Mouse (Mus musculus) liver, postnatal 0 days (tissue): ENCODE measurements at regions not wholly inside any gene's neighbourhood (a gene's known extent, or its start where the extent isn't known, plus 50 kb on each side); places are given as distances from the start of the nearest gene placed in this dataset.
A peak's percentile ranks its signal among the peaks of the same experiment; 100 is the strongest.

Source experiments
- ATAC-seq: fragments of 200-750 bp; cut with Nextera tagmentation; 2 replicates; pipeline ENCODE4 v1.8.0; 2017; ENCODE audit warnings: mild to moderate bottlenecking, moderate library complexity
- DNase-seq: peaks from one replicate; pipeline ENCODE4 v3.0.0-alpha.2; 2016
- H3K27ac ChIP-seq: fragments of 300-500 bp; sonication (generic); 2 replicates; pipeline ENCODE4 v1.5.1; 2014; ENCODE audit warnings: antibody characterized with exemption, moderate library complexity, mild to moderate bottlenecking, low read depth
- H3K27me3 ChIP-seq: fragments of 300-500 bp; sonication (generic); 2 replicates; pipeline ENCODE4 v1.6.1; 2014; ENCODE audit warnings: low read length, control low read depth, mixed read lengths; ENCODE audit not compliant: insufficient read depth
- H3K36me3 ChIP-seq: fragments of 300-500 bp; sonication (generic); replicated peaks from 2 replicates; pipeline ENCODE4 v1.6.1; 2014; ENCODE audit warnings: mild to moderate bottlenecking, control low read depth, low read length, moderate library complexity, mixed read lengths; ENCODE audit not compliant: insufficient read depth
- H3K4me1 ChIP-seq: fragments of 300-500 bp; sonication (generic); 2 replicates; pipeline ENCODE4 v1.6.1; 2014; ENCODE audit warnings: antibody characterized with exemption, mild to moderate bottlenecking, control low read depth; ENCODE audit not compliant: insufficient read depth
- H3K4me2 ChIP-seq: fragments of 300-500 bp; sonication (generic); 2 replicates; pipeline ENCODE4 v1.6.1; 2014; ENCODE audit warnings: low read depth, mild to moderate bottlenecking, low read length, moderate library complexity, mixed read lengths
- H3K4me3 ChIP-seq: fragments of 300-500 bp; sonication (generic); 2 replicates; pipeline ENCODE4 v1.5.1; 2014; ENCODE audit warnings: low read depth, low read length
- H3K9ac ChIP-seq: fragments of 300-500 bp; sonication (generic); replicated peaks from 2 replicates; pipeline ENCODE4 v1.6.1; 2014; ENCODE audit warnings: mild to moderate bottlenecking, moderate library complexity
- H3K9me3 ChIP-seq: fragments of 300-500 bp; sonication (generic); 2 replicates; pipeline ENCODE4 v1.6.1; 2016; ENCODE audit warnings: mild to moderate bottlenecking, control low read depth, low read length, mixed read lengths
- CTCF ChIP-seq: sonication (generic); IDR thresholded peaks from 2 replicates; pipeline ENCODE4 v1.5.1; 2016; ENCODE audit warnings: antibody characterized with exemption, low read depth
- EP300 ChIP-seq: IDR thresholded peaks from 2 replicates; pipeline ENCODE4 v1.6.1; 2016; ENCODE audit warnings: antibody characterized with exemption, low read depth, mild to moderate bottlenecking
- WGBS: fragments of 180-500 bp; shearing (Covaris S2); extraction: QIAGEN DNeasy Blood & Tissue Kit; methylation state at CpG from one replicate; pipeline ENCODE4 v1.1.7; 2014; ENCODE audit not compliant: insufficient replicate concordance; 5-methylcytosine and 5-hydroxymethylcytosine counted together

- Histone ChIP-seq H3K4me3 (no peak overlapping the region), H3K4me1 (no peaks in the 10 kb centered on the region), H3K27ac (no peak overlapping the region), H3K27me3 (no peaks in the 10 kb centered on the region), H3K9me3 (no peaks in the 10 kb centered on the region), H3K4me2 (no peak overlapping the region), H3K9ac (no peak overlapping the region), H3K36me3 (no peaks in the 10 kb centered on the region)
- no peak for ATAC-seq
- TF ChIP-seq EP300 (no peak), CTCF (no peak)
- DNase-seq: no peak
- 55% methylated on average over 4 of the region's 4 CpGs for WGBS
Observed at GRCm38 (mm10) chr6:99811842-99812241, 85.7 kb upstream of the Prok2 start.

- H3K4me2 ChIP-seq: no peak overlapping the region
- 65% methylated on average over 9 of the region's 9 CpGs for WGBS
- H3K27ac ChIP-seq: no peak overlapping the region
- ATAC-seq (no peak), DNase-seq (no peak)
- H3K9ac ChIP-seq: no peak overlapping the region
- H3K4me1 ChIP-seq: no peaks in the 10 kb centered on the region
- no peaks in the 10 kb centered on the region for H3K27me3 ChIP-seq
- TF ChIP-seq EP300 (no peak), CTCF (no peak)
- no peaks in the 10 kb centered on the region for H3K9me3 ChIP-seq
- H3K36me3 ChIP-seq: no peaks in the 10 kb centered on the region
- no peak overlapping the region for H3K4me3 ChIP-seq
Observed at GRCm38 (mm10) chr6:99810974-99811798, 85.0 kb upstream of the Prok2 start.

DNA sequence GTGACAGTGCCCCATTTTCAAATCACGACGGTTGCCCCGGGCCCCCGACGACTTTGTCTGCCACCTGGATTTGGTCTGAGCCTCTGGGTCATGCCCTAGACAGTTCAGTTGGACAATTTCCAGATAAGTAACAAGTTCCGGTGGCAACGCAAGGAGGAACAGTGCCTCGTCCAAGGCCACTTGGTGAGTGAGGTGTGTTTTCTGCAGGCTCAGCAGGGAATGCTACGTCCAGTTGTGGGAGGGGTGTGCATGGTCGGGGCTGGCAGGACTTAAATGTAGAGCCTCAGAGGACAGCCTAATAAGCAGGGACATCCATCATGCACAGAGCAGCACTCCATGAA is 78.7 kb upstream of the Prok2 start:
- WGBS: 39% methylated on average over 10 of the region's 10 CpGs
- no peaks in the 10 kb centered on the region for H3K4me1 ChIP-seq
- H3K9me3 ChIP-seq: no peaks in the 10 kb centered on the region
- H3K9ac ChIP-seq: no peak overlapping the region
- H3K27ac ChIP-seq: no peak overlapping the region
- TF ChIP-seq EP300 (no peak), CTCF (no peak)
- H3K4me3 ChIP-seq: no peak overlapping the region
- H3K36me3 ChIP-seq: no peaks in the 10 kb centered on the region
- H3K4me2 ChIP-seq: no peak overlapping the region
- DNase-seq (no peak), ATAC-seq (no peak)
- H3K27me3 ChIP-seq: no peaks in the 10 kb centered on the region

DNA sequence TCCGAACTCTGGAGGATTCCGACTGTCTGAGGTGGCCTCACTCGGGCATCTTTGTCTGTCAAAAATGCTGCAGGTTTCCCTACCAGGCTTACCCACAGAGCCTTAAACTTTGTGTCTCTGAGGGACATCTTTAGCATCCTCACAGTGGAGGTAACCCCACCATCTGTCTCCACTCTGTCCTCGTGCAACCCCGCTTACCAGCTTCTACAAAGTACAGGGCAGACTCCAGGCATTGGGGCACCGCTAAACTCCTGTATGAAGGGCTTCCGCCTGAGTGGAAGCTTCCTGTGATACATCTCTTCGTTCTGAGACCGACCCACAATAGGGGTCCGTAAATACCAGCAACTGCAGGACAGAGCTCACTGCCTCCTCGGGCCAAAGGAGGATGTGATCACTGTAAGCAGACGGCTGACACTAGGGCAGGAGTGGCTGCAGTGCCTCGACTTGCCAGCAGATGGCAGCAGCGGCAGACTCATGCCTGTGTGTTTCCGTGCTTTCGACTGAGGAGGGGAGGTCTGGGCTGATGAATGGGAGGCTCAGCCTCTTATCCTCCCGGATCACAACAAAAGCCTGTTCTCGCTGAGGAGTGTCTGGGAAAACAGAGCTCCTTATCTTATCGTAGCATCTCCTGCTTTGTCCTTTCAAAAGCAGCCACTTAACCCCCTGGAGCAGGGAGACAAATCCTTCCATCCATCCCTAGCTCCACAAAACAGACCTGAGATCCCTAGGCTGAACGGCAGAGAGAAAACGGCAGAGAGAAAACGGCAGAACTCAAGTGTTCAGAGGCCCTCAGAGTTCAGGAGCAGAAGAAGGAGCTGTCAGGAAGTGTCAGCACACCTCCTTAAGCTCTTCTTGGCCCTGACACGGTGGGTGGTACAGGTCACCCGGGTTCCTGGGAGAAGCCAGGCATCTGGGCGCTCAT is 78.1 kb upstream of the Prok2 start:
- Histone ChIP-seq H3K9me3 (no peaks in the 10 kb centered on the region), H3K36me3 (no peaks in the 10 kb centered on the region), H3K27me3 (no peaks in the 10 kb centered on the region), H3K4me1 (no peaks in the 10 kb centered on the region), H3K9ac (no peak overlapping the region), H3K4me3 (no peak overlapping the region), H3K27ac (no peak overlapping the region), H3K4me2 (no peak overlapping the region)
- ATAC-seq (peak; percentile 48), DNase-seq (peak; percentile 89)
- 23% methylated on average over 25 of the region's 25 CpGs for WGBS
- TF ChIP-seq CTCF: peak; percentile 99
- TF ChIP-seq EP300: no peak

GRCm38 (mm10) chr6:99800919-99801318 is 74.7 kb upstream of the Prok2 start:
- Histone ChIP-seq H3K4me1 (no peaks in the 10 kb centered on the region), H3K4me2 (no peak overlapping the region), H3K27ac (no peak overlapping the region), H3K36me3 (no peaks in the 10 kb centered on the region), H3K9ac (no peak overlapping the region), H3K27me3 (no peaks in the 10 kb centered on the region), H3K4me3 (no peak overlapping the region), H3K9me3 (no peaks in the 10 kb centered on the region)
- WGBS: 52% methylated on average over 6 of the region's 6 CpGs
- DNase-seq (no peak), ATAC-seq (no peak)
- TF ChIP-seq CTCF (no peak), EP300 (no peak)

GRCm38 (mm10) chr6:99800324-99800723 is 74.1 kb upstream of the Prok2 start:
- no peak for DNase-seq

More at GRCm38 (mm10) chr6:99800324-99800723, 74.1 kb upstream of the Prok2 start:
- Histone ChIP-seq H3K4me1 (no peaks in the 10 kb centered on the region), H3K9me3 (no peaks in the 10 kb centered on the region), H3K36me3 (no peaks in the 10 kb centered on the region), H3K4me2 (no peak overlapping the region), H3K4me3 (no peak overlapping the region), H3K27me3 (no peaks in the 10 kb centered on the region), H3K27ac (no peak overlapping the region), H3K9ac (no peak overlapping the region)
- no peak for ATAC-seq
- WGBS: 56% methylated on average over 14 of the region's 14 CpGs
- TF ChIP-seq EP300: no peak
- TF ChIP-seq CTCF: no peak
